ENCODE assay signal across 12 mouse cellular contexts in the genomic region with DNA sequence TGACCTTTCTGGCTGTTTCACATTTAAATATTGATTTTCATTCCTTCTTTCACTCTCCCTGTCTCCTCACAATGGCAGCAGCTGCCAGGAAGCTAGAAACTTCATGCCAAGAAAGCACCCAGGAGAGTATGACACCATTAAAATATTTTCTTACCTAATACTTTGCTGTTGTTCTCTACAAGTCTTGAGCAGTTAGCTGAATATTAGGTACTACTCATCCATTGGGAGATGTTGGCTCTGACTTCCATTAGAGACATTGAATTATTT. TPM values are rescaled to one million over a fixed set of nuclear protein-coding genes. Genes with fewer than 3 reads are reported as not detected.
DNase-seq lines count a peak whose midpoint lies in the region; ATAC-seq and TF ChIP-seq lines count a peak whose summit lies in the region.
"Had no signal": no experiment of that assay in that cellular context is flagged by ENCODE, and none has a peak within 500 bp of the region (broad histone marks: within the 10 kb centered on the region; RNA-seq: fewer than 3 reads in every experiment).

No protein-coding gene starts in this region.

- TF ChIP-seq POLR2A in heart, adult 2 months (IDR thresholded peaks at IDR 0.05; ENCODE audit: insufficient read depth, low read depth, low read length): no peak

- intact Hi-C loops in heart, adult 2 months (cut with DNase I): loop anchor here (10.0 kb wide), 1 partner anchor 165 kb away; no protein-coding TSS in a partner anchor

- no peak for ATAC-seq in heart, embryonic 15.5 days (replicated peaks; ENCODE audit: insufficient number of reproducible peaks, insufficient read depth, low FRiP score, low read depth)
- ATAC-seq in midbrain, embryonic 13.5 days: 0 out of 2 replicates have a peak, but pooled peaks have one; percentile 15
- ATAC-seq in limb, embryonic 13.5 days (ENCODE audit: low FRiP score, low read depth): peak; percentile 16; the same call in 1 of the 2 replicates

- H3K27me3 ChIP-seq in heart, embryonic 15.5 days: no peaks in the 10 kb centered on the region
- H3K27me3 ChIP-seq in heart, adult 2 months (ENCODE audit: control insufficient read depth, insufficient read depth, low read length): no peaks in the 10 kb centered on the region
- no peaks in the 10 kb centered on the region for H3K27me3 ChIP-seq in midbrain, embryonic 13.5 days
- H3K27me3 ChIP-seq in midbrain, embryonic 10.5 days (ENCODE audit: low read depth, poor library complexity, severe bottlenecking): no peaks in the 10 kb centered on the region
- no peaks in the 10 kb centered on the region for H3K27me3 ChIP-seq in limb, embryonic 13.5 days
- H3K27me3 ChIP-seq: CH12.LX had no signal

- H3K27ac ChIP-seq in heart, embryonic 15.5 days: peak overlapping the region; percentile 82
- H3K27ac ChIP-seq in heart, adult 2 months: no peak overlapping the region
- H3K27ac ChIP-seq in midbrain, embryonic 13.5 days: peak overlapping the region; percentile 66
- no peak overlapping the region for H3K27ac ChIP-seq in midbrain, embryonic 10.5 days (replicated peaks)
- peak overlapping the region; percentile 79 for H3K27ac ChIP-seq in limb, embryonic 13.5 days
- H3K27ac ChIP-seq: kidney, postnatal 0 days had no signal

- no peak overlapping the region for H3K4me3 ChIP-seq in heart, embryonic 15.5 days
- H3K4me3 ChIP-seq in heart, adult 2 months: no peak overlapping the region
- H3K4me3 ChIP-seq in midbrain, embryonic 13.5 days (replicated peaks): no peak overlapping the region
- no peak overlapping the region for H3K4me3 ChIP-seq in midbrain, embryonic 10.5 days
- H3K4me3 ChIP-seq in limb, embryonic 13.5 days: no peak overlapping the region

- no peaks in the 10 kb centered on the region for H3K9me3 ChIP-seq in heart, embryonic 15.5 days (replicated peaks)
- H3K9me3 ChIP-seq in midbrain, embryonic 13.5 days: no peaks in the 10 kb centered on the region
- no peaks in the 10 kb centered on the region for H3K9me3 ChIP-seq in midbrain, embryonic 10.5 days (replicated peaks)
- H3K9me3 ChIP-seq in limb, embryonic 13.5 days: no peaks in the 10 kb centered on the region

- no peak for DNase-seq in heart, adult 2 months
- no peak for DNase-seq in midbrain, embryonic 10.5 days (ENCODE audit: low spot score)
- DNase-seq in right cerebral cortex, postnatal 4 days: no peak
- no peak for DNase-seq in cerebellum, postnatal 36 days
- no peak for DNase-seq in adrenal gland, postnatal 25 days
- DNase-seq: left cerebral cortex, postnatal 4 days; thymus, adult 2 months had no signal

- no peaks in the 10 kb centered on the region for H3K79me2 ChIP-seq in heart, adult 2 months (replicated peaks; ENCODE audit: control insufficient read depth, insufficient read depth, low read length)

- no peak for TF ChIP-seq CTCF in heart, adult 2 months (IDR thresholded peaks at IDR 0.05)

- 0 out of 2 replicates have a peak overlapping the region, but pooled peaks have one; percentile 37 for H3K4me2 ChIP-seq in heart, embryonic 15.5 days
- H3K4me2 ChIP-seq in midbrain, embryonic 13.5 days (replicated peaks): no peak overlapping the region
- H3K4me2 ChIP-seq in limb, embryonic 13.5 days (replicated peaks): 0 out of 2 replicates have a peak overlapping the region, but pooled peaks have one; percentile 22

- H3K4me1 ChIP-seq in heart, embryonic 15.5 days (replicated peaks): peaks cover 11% of the 10 kb centered on the region
- 0 out of 2 replicates have a peak, but pooled peaks cover 1% of the 10 kb centered on the region for H3K4me1 ChIP-seq in heart, adult 2 months (ENCODE audit: control insufficient read depth, insufficient read depth, low read length)
- peaks cover 26% of the 10 kb centered on the region for H3K4me1 ChIP-seq in midbrain, embryonic 13.5 days (replicated peaks)
- H3K4me1 ChIP-seq in midbrain, embryonic 10.5 days: peaks cover 12% of the 10 kb centered on the region
- H3K4me1 ChIP-seq in limb, embryonic 13.5 days: peaks cover 18% of the 10 kb centered on the region

- no peaks in the 10 kb centered on the region for H3K36me3 ChIP-seq in heart, embryonic 15.5 days
- peaks cover 2% of the 10 kb centered on the region; the same call in 1 of the 2 replicates for H3K36me3 ChIP-seq in heart, adult 2 months (ENCODE audit: control insufficient read depth, insufficient read depth, low read length)
- H3K36me3 ChIP-seq in midbrain, embryonic 13.5 days: no peaks in the 10 kb centered on the region
- H3K36me3 ChIP-seq in midbrain, embryonic 10.5 days: no peaks in the 10 kb centered on the region
- H3K36me3 ChIP-seq in limb, embryonic 13.5 days: no peaks in the 10 kb centered on the region

- no peak overlapping the region for H3K9ac ChIP-seq in heart, embryonic 15.5 days
- no peak overlapping the region for H3K9ac ChIP-seq in heart, adult 2 months (ENCODE audit: low read depth, low read length)
- H3K9ac ChIP-seq in midbrain, embryonic 13.5 days (replicated peaks): no peak overlapping the region
- H3K9ac ChIP-seq in limb, embryonic 13.5 days: no peak overlapping the region

- TF ChIP-seq EP300 in heart, adult 2 months (IDR thresholded peaks at IDR 0.05; ENCODE audit: insufficient read depth, low read depth, low read length): no peak

RNA-seq across cellular contexts. Expression of a gene that starts 9.7 kb away (rescaled TPM):
- polyA plus RNA-seq in heart, embryonic 15.5 days (2015; fragmentation: Nextera tagmentation; extraction: Ambion mirVana): 354 and 357 TPM in 2 replicates
- 1 to 10 TPM; 2.1 to 2.9 TPM for total RNA-seq in heart, adult 2 months (2021)
- polyA plus RNA-seq in heart, adult 2 months (2012; rRNA removed): 1.4 and 3.2 TPM in 2 replicates
- 499 and 584 TPM in 2 replicates for polyA plus RNA-seq in midbrain, embryonic 13.5 days (2015; fragmentation: Nextera tagmentation; extraction: Ambion mirVana)
- 154 and 174 TPM in 2 replicates for polyA plus RNA-seq in midbrain, embryonic 10.5 days (2016; fragmentation: Nextera tagmentation; extraction: Ambion mirVana)
- polyA plus RNA-seq in limb, embryonic 13.5 days (2015; fragmentation: Nextera tagmentation; extraction: Ambion mirVana): 603 and 694 TPM in 2 replicates
- total RNA-seq in adrenal gland, postnatal 25 days (2021): 48.5 and 67.4 TPM in 2 replicates
- total RNA-seq: CH12.LX had no signal

Comparison
In these comparisons a context has a peak if more than half of its experiments do, and no peak if none do; other contexts are left out.
1. H3K27ac ChIP-seq: peak in heart, embryonic 15.5 days (single experiment), midbrain, embryonic 13.5 days (single experiment) and limb, embryonic 13.5 days (single experiment); none in heart, adult 2 months (single experiment) and midbrain, embryonic 10.5 days (single experiment).
2. RNA of a gene that starts 9.7 kb away (polyA plus RNA-seq): 603 to 694 TPM in limb, embryonic 13.5 days, 499 to 584 TPM in midbrain, embryonic 13.5 days, 354 to 357 TPM in heart, embryonic 15.5 days and 154 to 174 TPM in midbrain, embryonic 10.5 days; 1.4 to 3.2 TPM in heart, adult 2 months; every median in the first group is over 10 times any median in the second.